Mouse (Mus musculus) stomach, postnatal 0 days (tissue): ENCODE data around the gene Acer3. TPM values are rescaled to one million over a fixed set of nuclear protein-coding genes. Genes with fewer than 3 reads are reported as not detected.
A peak's percentile ranks its signal among the peaks of the same experiment; 100 is the strongest.

Source experiments
- ATAC-seq: fragments of 200-750 bp; cut with Nextera tagmentation; 2 replicates; pipeline ENCODE4 v1.8.0; 2017; ENCODE audit not compliant: low FRiP score, low TSS enrichment
- DNase-seq: peaks from one replicate; pipeline ENCODE4 v3.0.0-alpha.2; 2016; ENCODE audit warnings: low spot score
- H3K27ac ChIP-seq: fragments of 300-500 bp; sonication (generic); replicated peaks from 2 replicates; pipeline ENCODE4 v1.5.1; 2014; ENCODE audit warnings: mild to moderate bottlenecking, control low read depth
- H3K27me3 ChIP-seq: fragments of 300-500 bp; sonication (generic); 2 replicates; pipeline ENCODE4 v1.6.1; 2014; ENCODE audit warnings: low read length; ENCODE audit not compliant: control insufficient read depth, insufficient read depth
- H3K36me3 ChIP-seq: fragments of 300-500 bp; sonication (generic); 2 replicates; pipeline ENCODE4 v1.6.1; 2014; ENCODE audit warnings: low read length, mixed read lengths; ENCODE audit not compliant: control insufficient read depth, insufficient read depth
- H3K4me1 ChIP-seq: fragments of 300-500 bp; sonication (generic); replicated peaks from 2 replicates; pipeline ENCODE4 v1.6.1; 2014; ENCODE audit warnings: antibody characterized with exemption; ENCODE audit not compliant: control insufficient read depth, insufficient read depth
- H3K4me2 ChIP-seq: fragments of 300-500 bp; sonication (generic); replicated peaks from 2 replicates; pipeline ENCODE4 v1.6.1; 2014; ENCODE audit warnings: low read depth, mild to moderate bottlenecking, control low read depth, moderate library complexity
- H3K4me3 ChIP-seq: fragments of 300-500 bp; sonication (generic); 2 replicates; pipeline ENCODE4 v1.5.1; 2014; ENCODE audit warnings: low read depth, low read length, control low read depth
- H3K9ac ChIP-seq: fragments of 300-500 bp; sonication (generic); 2 replicates; pipeline ENCODE4 v1.6.1; 2014; ENCODE audit warnings: mild to moderate bottlenecking, low read length, control low read depth, mixed read lengths
- H3K9me3 ChIP-seq: fragments of 300-500 bp; sonication (generic); 2 replicates; pipeline ENCODE4 v1.6.1; 2016; ENCODE audit warnings: low read length; ENCODE audit not compliant: control insufficient read depth
- CTCF ChIP-seq: IDR thresholded peaks from 2 replicates; pipeline ENCODE4 v1.5.1; 2016; ENCODE audit warnings: antibody characterized with exemption, low read depth, mild to moderate bottlenecking, moderate library complexity
- EP300 ChIP-seq: optimal IDR thresholded peaks from 2 replicates; pipeline ENCODE3; 2016; ENCODE audit warnings: antibody characterized with exemption
- whole genome bisulfite sequencing: fragments of 180-500 bp; shearing (Covaris S2); extraction: QIAGEN DNeasy Blood & Tissue Kit; methylation state at CpG from one replicate; pipeline ENCODE4 v1.1.7; 2014; 5-methylcytosine and 5-hydroxymethylcytosine counted together
- polyA plus RNA-seq: library from polyadenylated mRNA; unstranded; fragments of >200 nt; fragmentation: Nextera tagmentation; extraction: Ambion mirVana; gene quantifications from 2 replicates; pipeline ENCODE4 v1.2.1, GENCODE M21; 2015

Gene Acer3
- polyA plus RNA-seq, 1 experiment from 2014 or later, result 37.7 TPM

DNA sequence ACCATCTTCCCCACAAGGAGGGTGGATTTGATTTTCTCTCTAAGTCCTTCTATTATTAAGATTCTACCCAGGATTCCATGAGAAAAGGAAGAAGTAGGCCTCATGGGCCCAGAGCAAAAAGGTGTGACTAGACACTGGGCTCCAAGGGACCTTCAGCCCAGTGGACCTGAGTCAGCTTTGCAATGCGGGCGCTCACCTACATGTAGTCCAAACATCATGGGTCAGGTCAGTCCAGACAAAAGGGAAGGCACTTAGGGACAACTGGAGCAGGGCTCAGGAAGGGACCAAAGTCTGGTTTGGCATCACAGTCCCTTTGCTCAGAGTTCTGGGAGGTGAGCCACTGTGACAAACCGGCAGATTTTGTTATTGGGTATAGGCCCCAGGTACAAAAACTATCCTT lies 30.5 kb upstream of the Acer3 start:
- 93% methylated on average over 3 of the region's 3 CpGs for WGBS
- no peak overlapping the region for H3K4me3 ChIP-seq
- H3K27ac ChIP-seq, result no peak overlapping the region
- TF ChIP-seq CTCF (no peak), EP300 (no peak)
- DNase-seq (no peak), ATAC-seq (no peak)
- H3K9ac ChIP-seq, result no peak overlapping the region
- H3K4me1 ChIP-seq, result peaks cover 13% of the 10 kb centered on the region
- no peaks in the 10 kb centered on the region for H3K9me3 ChIP-seq
- H3K36me3 ChIP-seq, result peaks cover 19% of the 10 kb centered on the region
- H3K4me2 ChIP-seq, result no peak overlapping the region
- no peaks in the 10 kb centered on the region for H3K27me3 ChIP-seq

DNA sequence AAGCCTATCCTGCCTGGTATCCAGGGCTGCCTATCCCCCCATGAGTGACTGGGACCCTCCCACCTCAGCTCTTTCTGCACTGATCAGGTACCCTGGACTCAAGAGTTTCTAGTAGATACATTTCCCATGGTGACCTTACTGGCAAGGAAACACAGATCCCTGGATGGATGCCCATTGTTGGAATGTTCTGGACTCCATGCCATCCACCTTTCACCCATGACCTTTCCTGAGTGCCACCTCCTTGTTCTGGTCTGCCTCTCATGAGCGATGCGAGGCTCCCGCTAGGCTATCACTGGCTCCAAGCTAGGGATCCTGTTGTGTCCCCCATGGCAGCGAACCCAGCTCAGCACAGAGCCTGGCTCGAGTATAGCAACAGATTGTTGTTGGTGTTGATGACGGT lies 28.8 kb upstream of the Acer3 start:
- 93% methylated on average over 6 of the region's 6 CpGs for WGBS
- Histone ChIP-seq H3K4me3 (no peak overlapping the region), H3K4me2 (no peak overlapping the region), H3K27me3 (no peaks in the 10 kb centered on the region), H3K36me3 (peaks cover 19% of the 10 kb centered on the region), H3K9me3 (no peaks in the 10 kb centered on the region), H3K4me1 (peaks cover 4% of the 10 kb centered on the region; the same call in 1 of the 2 replicates), H3K9ac (no peak overlapping the region), H3K27ac (no peak overlapping the region)
- TF ChIP-seq EP300 (no peak), CTCF (no peak)
- DNase-seq (no peak), ATAC-seq (no peak)

DNA sequence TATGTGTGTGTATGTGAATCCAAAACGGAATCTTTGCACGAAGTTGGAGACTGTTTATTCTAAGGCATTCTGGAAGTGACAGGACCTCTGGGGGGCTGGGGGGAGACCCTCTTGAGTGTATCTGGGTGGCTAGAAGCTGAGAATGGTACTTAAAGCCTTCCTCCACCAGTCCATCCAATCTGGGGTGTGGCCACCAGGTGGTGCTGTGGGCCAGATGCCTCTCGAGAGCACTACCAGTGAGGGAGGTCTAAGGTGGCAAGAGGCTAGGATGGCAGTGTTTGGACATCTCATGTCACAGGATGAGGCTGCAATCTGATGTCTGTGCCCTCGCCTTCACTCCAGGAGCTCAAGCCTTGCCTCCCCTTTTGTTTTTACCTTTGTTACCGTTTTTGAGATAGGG lies 28.1 kb upstream of the Acer3 start:
- 22% methylated on average over 5 of the region's 5 CpGs for WGBS

DNA sequence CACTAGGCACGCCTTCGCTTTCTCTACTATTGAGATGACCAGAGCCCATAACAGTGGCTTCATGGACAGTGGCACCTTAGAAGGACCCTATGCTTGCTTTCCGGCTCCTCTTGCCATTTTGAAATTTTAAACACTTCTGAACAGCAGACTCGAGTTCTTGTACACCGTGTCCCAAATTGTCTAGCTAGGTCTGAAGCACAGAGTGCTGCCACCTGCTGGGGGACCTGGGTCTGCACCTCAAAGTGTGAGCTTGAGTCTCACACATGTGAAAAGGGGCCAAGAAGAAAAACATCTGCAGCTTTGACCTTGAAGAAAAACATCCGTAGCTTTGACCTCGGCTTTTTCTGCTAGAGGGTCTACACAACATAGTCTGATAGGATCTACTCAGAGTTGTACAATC lies 27.0 kb upstream of the Acer3 start:
- 42% methylated on average over 7 of the region's 7 CpGs for WGBS
- H3K4me3 ChIP-seq, result no peak overlapping the region
- no peak overlapping the region for H3K4me2 ChIP-seq
- no peaks in the 10 kb centered on the region for H3K9me3 ChIP-seq
- H3K36me3 ChIP-seq, result peaks cover 19% of the 10 kb centered on the region
- DNase-seq, result peak; percentile 75
- H3K9ac ChIP-seq, result no peak overlapping the region
- H3K27me3 ChIP-seq, result no peaks in the 10 kb centered on the region
- no peak for ATAC-seq
- no peaks in the 10 kb centered on the region for H3K4me1 ChIP-seq
- TF ChIP-seq EP300 (no peak), CTCF (peak; percentile 89)
- H3K27ac ChIP-seq, result no peak overlapping the region

More for the DNA sequence above, 28.1 kb upstream of the Acer3 start:
- peak; percentile 98 for TF ChIP-seq CTCF
- TF ChIP-seq EP300, result no peak
- Histone ChIP-seq H3K27ac (no peak overlapping the region), H3K9ac (no peak overlapping the region), H3K9me3 (no peaks in the 10 kb centered on the region), H3K36me3 (peaks cover 19% of the 10 kb centered on the region), H3K4me3 (no peak overlapping the region), H3K4me2 (no peak overlapping the region), H3K4me1 (0 out of 2 replicates have a peak, but pooled peaks cover under 1% of the 10 kb centered on the region), H3K27me3 (no peaks in the 10 kb centered on the region)
- ATAC-seq, result peak; percentile 41; the same call in 1 of the 2 replicates
- peak; percentile 90 for DNase-seq

DNA sequence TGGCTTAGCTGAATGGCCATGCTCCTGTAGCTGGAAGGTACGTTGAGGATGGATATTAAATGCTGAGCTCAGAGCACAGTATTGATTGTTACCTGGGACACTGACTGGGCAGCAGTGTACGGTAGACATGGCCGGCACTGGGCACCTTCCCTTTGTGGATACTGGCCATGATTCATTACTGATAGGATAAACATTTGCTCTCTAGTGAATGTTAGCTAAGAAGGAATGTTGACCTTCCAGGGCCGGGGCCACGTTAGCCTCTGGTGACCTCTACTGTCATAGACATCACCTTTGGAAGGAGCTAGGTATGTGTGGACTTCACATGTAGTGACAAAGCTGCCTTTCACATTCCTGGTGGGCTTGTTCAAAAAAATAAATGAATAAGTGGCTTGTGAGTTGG lies 26.5 kb upstream of the Acer3 start:
- H3K4me2 ChIP-seq, result no peak overlapping the region
- H3K9me3 ChIP-seq, result no peaks in the 10 kb centered on the region
- H3K9ac ChIP-seq, result no peak overlapping the region
- DNase-seq, result no peak
- TF ChIP-seq CTCF (no peak), EP300 (no peak)
- no peak overlapping the region for H3K4me3 ChIP-seq
- 30% methylated on average over 5 of the region's 5 CpGs for WGBS
- no peaks in the 10 kb centered on the region for H3K27me3 ChIP-seq
- no peaks in the 10 kb centered on the region for H3K4me1 ChIP-seq
- ATAC-seq, result peak; percentile 63
- H3K36me3 ChIP-seq, result peaks cover 15% of the 10 kb centered on the region
- H3K27ac ChIP-seq, result no peak overlapping the region

DNA sequence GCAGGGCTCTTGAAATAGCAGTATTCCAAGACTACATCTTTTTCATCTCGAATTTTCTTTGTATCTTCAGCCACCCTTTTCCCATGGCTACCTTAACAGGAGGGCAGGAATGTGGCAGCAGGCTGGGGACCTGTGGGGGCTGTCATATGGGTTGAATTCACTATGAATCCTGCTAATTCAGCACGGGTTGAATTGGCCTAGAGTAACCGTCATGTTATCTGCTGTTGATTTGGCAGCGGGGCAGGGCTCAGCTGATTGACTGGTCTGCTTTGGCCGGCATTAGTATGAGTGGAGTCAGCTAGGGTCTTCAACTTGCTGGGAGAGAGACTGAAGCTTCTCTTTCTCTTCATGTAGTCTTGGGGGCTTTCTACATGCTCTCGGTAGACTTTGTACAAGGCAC lies 24.0 kb upstream of the Acer3 start:
- Histone ChIP-seq H3K4me2 (no peak overlapping the region), H3K27me3 (no peaks in the 10 kb centered on the region), H3K36me3 (no peaks in the 10 kb centered on the region), H3K4me3 (no peak overlapping the region), H3K4me1 (no peaks in the 10 kb centered on the region), H3K27ac (no peak overlapping the region), H3K9ac (no peak overlapping the region), H3K9me3 (no peaks in the 10 kb centered on the region)
- no peak for DNase-seq
- TF ChIP-seq EP300 (no peak), CTCF (no peak)
- 46% methylated on average over 6 of the region's 6 CpGs for whole genome bisulfite sequencing
- ATAC-seq, result no peak
